Mouse (Mus musculus) lung, postnatal 25 days (tissue): ENCODE data around the gene Rftn2.
"Not testable (repeated sequence)": the region's sequence is repeated elsewhere in the genome, so short reads cannot be mapped to it uniquely, and the experiment has no call there.

ENCODE experiments used
- DNase-seq: peaks from one replicate; pipeline ENCODE4 v3.0.0; 2022; ENCODE audit warnings: low spot score

The Rftn2 gene

GRCm38 (mm10) chr1:55171361-55172325 lies 54.9 kb downstream of the Rftn2 start:
- DNase-seq = no peak

GRCm38 (mm10) chr1:55168591-55168990 lies 58.0 kb downstream of the Rftn2 start:
- no peak for DNase-seq

DNA sequence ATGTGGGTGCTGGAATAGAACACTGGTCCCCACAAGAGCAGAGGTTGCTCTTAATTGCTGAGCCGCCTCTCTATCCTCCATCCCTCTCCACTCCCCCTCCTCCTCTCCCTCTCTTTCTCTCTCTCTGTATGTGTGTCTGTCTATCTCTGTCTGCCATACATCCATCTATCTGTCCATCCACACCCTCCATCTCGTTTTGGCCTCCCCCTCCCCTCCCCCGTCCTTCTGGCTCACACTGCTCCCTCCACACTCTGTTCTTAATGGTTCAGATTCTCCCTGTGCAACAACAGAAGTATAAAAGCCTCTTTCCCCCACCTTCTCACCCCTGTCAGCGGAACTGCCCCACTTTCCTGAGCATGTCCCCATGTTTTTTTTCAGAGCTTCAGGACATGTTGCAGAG lies 59.0 kb downstream of the Rftn2 start:
- no peak for DNase-seq

DNA sequence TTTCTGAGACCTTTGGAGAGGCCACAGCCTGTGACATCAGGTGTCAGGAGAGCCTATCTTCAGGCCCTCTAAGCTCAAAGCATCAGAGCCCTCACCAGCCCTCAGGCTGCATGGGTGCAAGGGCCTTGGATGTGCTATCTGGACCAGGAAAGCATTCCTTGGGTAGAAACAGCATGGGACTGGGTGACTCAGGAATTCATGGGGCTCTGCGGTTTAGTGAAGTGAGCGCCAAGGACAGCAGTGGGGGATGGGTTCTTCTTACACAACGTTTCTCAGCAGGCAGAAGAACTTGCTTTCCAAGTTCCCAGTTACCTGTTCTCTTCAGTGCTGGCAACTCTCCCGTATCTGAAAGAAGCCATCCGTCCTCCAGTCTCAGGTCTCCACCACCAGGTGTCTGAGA lies 62.6 kb downstream of the Rftn2 start:
- DNase-seq = peak; percentile 52

GRCm38 (mm10) chr1:55162781-55163180 lies 63.8 kb downstream of the Rftn2 start:
- no peak for DNase-seq

DNA sequence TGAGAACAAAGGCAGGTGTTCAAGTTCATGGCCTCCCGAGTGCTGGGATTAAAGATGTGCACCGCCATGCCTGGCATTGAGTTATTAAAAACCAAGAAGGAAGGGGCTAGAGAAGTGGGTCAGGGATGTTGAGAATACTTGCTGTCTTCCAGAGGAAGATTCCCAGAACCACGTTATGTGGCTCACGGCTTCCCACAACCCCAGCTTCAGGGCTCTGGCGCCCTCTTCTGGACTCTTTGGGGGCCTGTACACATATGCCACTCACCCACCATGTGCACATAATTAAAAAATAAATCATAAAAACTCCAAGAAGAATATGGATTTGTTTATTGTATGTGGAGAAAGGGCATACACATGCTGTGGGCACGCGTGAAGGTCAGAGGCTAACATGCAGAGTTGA lies 64.7 kb downstream of the Rftn2 start:
- no peak for DNase-seq

GRCm38 (mm10) chr1:55160831-55161638 lies 65.5 kb downstream of the Rftn2 start:
- DNase-seq = no peak

DNA sequence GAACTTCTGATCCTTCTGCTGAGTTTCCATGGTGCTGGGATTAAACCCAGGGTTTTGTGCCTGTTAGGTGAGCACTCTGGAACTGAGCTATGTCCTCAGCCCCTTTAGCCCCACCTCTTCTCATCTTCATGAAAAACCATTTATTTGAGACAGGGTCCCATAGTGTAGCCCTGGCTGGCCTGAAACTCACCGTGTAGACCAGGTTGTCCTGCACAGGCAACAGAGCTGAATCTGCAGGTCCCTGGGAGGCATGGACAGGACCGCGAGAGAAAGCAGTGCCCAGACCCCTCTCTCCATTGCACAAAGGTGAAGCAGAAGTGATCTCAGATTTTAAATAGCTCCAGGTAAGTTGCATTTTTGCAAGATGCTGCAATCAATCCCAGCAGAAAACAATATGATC lies 66.4 kb downstream of the Rftn2 start:
- DNase-seq = no peak

DNA sequence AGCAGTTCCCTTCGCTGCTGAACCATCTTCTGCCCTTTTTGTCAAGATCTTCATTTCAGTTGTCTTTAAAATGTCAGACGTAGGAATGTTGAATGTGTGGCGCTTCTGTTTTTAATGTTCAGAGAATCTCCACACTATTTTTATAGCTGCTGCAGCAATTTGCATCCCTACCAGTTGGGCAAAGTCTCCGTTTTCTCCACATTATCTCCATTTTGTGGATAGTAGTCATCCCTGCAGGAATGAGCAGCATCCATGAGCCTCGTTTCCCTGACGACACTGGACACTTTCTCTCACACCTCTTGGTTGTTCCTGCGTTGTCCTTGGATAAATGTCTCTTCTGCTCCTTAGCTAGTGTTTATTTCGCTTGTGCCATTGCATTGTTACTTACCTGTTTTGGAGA lies 67.8 kb downstream of the Rftn2 start:
- DNase-seq = no peak

GRCm38 (mm10) chr1:55158211-55158610 lies 68.4 kb downstream of the Rftn2 start:
- DNase-seq = no peak

- DNase-seq = no peak
These were observed 69.3 kb downstream of the Rftn2 start for GRCm38 (mm10) chr1:55157329-55157728.

DNA sequence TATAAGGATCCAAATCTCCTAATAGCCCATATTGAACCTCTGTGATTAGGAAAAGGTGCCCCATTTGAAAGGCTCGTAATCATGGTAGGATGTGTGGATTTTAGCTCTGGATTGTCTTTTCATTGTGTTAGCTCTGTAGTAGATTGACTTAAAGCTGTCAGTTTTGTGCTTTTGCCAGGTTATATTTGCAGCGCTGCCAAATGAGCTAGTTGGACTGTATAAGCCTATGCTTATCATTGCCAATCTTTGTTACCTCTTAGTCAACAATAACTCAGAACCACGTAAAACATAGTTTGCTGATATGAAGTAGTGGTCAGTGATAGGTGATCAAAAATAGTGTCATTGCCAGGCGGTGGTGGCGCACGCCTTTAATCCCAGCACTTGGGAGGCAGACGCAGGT lies 81.0 kb downstream of the Rftn2 start:
- no peak for DNase-seq

GRCm38 (mm10) chr1:55144338-55144737 lies 82.2 kb downstream of the Rftn2 start:
- DNase-seq = no peak

- DNase-seq = no peak
These were observed 90.7 kb downstream of the Rftn2 start for GRCm38 (mm10) chr1:55135846-55136245.

GRCm38 (mm10) chr1:55134301-55134700 lies 92.3 kb downstream of the Rftn2 start:
- DNase-seq = no peak

DNA sequence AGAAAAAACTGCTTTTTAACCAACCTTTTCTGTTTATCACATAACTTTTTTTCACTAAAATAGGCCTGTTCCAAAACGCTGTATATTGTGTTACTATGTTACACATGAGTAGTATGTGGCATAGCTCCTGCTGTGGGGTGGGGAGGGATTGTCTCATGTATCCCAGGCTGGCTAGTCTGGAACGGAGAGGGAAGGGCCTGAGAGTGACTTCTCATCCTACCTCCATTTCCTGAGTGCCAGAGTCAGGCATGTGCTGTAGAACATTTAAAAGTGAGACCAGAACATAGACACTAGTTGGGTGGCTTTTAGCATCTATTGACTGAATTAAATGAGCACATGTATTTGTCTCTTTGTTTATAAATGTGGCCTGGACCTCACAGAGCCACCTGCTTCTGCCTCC lies 93.4 kb downstream of the Rftn2 start:
- no peak for DNase-seq

GRCm38 (mm10) chr1:55132308-55132707 lies 94.3 kb downstream of the Rftn2 start:
- no peak for DNase-seq

DNA sequence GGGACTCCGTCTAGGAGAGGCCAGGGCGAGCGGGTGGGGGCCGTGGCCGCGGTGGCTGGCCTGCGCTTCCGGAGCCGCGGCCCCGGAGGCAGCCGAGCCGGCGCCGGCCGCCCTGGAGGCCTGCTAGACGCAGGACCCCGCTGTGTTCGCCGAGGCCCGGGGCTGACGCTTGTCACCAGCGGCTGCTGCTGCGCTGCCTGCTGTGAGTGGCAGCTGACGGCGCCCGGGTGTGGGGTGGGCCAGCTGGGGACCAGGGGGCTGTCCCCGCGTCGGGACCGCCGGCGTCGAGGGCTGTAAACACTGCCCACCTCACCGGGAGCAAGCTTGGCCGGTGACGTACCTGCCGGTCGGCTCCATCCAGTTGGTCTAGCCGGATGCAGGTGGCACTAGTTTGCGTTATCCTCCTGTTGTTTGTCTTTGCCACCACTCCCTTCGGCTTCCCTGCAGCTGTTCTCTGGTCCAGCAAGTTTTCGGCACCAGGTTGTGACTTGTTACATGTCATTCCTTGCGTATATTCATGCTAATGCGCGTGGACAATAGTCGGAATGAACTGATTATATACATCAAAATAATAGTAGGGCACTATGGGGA lies 95.1 kb downstream of the Rftn2 start:
- peak; percentile 48 for DNase-seq

- peak; percentile 92 for DNase-seq
These were observed 95.6 kb downstream of the Rftn2 start, which contains the start of gene Mob4 for GRCm38 (mm10) chr1:55130943-55131401. Gene Mob4, plus strand, starts transcription at chr1:55131231.

DNA sequence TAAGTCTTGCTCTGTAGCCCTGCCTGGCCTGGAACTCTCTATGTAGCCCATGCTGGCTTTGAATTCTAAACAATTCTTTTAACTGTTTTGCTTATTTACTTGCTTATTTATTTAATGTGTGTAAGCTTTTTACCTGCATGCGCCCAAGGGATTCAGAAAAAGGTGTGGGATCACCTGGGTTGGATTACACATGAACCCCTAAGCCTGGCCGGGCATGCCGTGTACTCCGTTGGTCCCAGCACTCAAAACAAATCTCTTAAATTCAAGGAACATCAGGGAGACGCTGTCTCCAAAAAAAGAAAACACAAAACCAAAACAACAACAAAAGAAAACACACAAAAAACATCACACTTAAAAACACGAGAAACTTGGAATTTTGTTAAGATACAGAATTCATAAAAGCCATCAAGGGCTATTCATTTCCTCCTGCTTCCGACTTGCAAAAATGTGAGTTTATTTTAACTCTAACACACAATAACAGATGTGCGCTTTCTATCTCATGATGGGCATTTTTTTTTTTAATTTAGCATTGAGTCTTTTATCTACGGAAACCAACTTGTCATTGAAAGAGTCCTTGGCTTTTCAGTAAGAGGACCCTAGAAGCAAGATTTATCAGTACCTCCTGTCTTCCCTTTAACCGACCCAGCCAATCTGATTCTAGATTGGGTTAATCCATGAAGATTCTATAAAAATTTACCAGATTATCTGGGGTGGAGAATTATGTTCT lies 96.2 kb downstream of the Rftn2 start:
- DNase-seq = no peak

DNA sequence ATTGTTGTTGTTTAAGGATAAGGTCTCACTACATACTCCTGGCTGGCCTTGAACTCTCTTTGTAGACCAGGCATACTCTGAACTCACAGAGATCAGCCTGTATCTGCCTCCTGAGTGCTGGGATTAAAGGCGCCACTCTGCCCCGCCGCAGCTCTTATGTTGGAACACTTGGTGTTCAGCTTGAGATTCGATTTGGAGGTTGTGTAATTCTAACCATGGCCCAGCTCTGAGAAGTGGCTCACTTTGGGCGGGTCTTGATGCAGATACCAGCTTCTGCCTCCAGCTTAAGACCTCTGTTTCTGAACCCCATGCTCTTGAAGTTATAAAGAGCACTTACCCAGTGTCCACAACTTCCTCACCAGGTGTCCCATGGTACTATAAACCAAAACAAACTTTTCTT lies 96.9 kb downstream of the Rftn2 start:
- no peak for DNase-seq

DNA sequence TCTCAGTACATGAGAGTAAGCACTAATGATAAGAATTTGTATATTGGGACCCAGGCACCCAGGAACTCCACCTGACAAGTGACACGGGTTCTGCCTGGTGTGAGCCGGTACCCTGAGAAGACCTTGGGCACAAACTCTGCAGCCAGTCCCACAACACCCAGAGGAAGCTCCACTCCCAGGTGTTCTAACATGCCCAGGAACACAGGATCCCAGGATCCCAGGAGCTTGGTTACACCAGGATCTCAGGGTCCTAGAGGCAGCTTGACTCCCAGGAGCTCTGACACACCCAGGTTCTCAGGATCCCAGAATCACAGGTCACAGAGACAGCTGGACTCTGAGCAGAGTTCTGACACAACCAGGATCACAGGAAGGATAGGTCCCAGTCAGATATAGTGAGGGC lies 102.4 kb downstream of the Rftn2 start:
- not testable (repeated sequence) for DNase-seq
